Mouse (Mus musculus) colon, adult 2 months (tissue): ENCODE results near the gene Krtap28-10. TPM values are rescaled to one million over a fixed set of nuclear protein-coding genes. Genes with fewer than 3 reads are reported as not detected.

ENCODE experiments used
- polyA plus RNA-seq: library from polyadenylated mRNA; depleted of rRNA; stranded (reverse); fragments of >200 nt; gene quantifications from 2 replicates; pipeline ENCODE4 v1.2.3, GENCODE M21; 2012; rRNA removed

The Krtap28-10 gene
- not detected in 2 replicates for polyA plus RNA-seq

DNA sequence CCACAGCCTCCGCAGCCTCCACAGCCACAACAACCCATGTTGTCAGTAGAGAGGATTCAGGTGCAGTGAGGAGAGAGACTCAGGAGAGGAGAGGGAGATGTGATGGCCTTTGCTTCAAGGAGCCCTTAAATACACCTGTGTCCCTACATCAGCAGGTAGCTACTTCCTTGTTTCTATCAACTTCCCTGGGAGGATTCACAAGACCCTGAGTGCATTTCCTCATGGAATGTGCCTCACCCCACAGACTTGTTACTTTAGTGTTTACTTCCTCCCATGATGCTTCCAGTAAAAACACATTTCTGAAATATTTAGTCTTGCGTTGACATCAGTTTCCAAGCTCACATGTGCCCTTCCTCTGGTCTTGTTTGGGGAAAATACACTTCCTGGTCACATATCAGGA lies at the start of gene Krtap28-10:
Gene Krtap28-10 (minus strand): TSS at position 101 of the 400 bp plus-strand sequence.

GRCm38 (mm10) chr1:83060643-83061042 lies 18.4 kb upstream of the Krtap28-10 start, which contains the start of gene Krtap28-13:
TSS of gene Krtap28-13 (plus strand) at chr1:83060930.

GRCm38 (mm10) chr1:83059278-83059677 lies 17.0 kb upstream of the Krtap28-10 start, which contains the start of gene A030005K14Rik:
TSS of gene A030005K14Rik (minus strand) at chr1:83059378.

DNA sequence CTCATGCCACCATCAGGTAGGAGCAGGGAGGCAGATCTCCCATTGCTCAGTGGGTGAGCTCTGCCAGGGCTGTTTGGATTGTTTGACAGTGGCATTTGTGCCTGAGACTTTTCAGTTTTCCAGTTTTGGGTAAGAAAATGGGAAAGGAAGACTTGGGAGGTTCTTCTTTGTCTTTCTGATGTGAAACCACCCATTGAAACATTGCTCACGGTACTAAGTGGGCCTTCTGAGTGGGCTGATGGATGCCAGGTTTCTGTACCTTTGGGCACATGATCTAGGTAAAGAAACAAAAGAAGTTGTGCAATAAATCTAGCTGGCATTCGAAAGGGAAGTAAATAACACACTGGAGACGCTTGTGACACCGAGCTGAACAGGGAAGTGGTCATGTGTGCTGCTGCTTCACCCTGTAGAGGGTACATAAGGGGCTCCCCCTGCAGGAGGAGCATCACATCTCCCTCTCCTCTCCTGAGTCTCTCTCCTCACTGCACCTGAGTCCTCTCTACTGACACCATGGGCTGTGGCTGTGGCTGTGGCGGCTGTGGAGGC lies 2.7 kb upstream of the Krtap28-10 start, which contains the start of gene Gm47969:
Gene Gm47969 (plus strand): TSS at position 51 of the 546 bp plus-strand sequence.

DNA sequence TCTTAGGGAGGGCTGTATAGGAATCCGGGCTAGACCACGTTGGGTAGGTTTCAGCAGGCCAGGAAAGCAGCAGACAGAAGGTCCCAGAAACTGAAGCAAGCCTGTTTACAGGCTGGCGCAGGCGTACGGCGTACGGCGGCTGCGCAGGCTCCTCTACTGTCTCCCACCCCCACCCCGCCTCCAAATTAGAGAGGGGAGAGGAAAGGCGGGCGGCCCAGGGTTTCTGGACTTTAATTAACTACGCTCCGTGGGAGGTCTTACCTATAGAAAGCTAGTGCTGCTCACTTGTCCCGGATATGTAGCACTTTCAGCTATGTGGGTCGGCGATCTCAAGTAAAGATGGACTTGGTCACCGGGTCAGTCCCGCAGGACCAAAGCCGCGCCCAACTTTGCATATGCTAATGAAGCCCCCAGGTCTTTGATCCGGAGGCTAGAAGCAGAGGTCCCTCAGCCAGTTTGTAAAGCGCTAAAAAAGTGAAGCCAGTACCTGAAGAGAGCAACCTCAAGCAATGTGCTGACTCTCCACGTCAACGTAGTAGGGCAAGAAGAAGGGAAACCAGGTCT lies 4.1 kb downstream of the Krtap28-10 start, which contains the start of gene Slc19a3:
Gene Slc19a3 (minus strand): TSS at position 340 of the 564 bp plus-strand sequence.

DNA sequence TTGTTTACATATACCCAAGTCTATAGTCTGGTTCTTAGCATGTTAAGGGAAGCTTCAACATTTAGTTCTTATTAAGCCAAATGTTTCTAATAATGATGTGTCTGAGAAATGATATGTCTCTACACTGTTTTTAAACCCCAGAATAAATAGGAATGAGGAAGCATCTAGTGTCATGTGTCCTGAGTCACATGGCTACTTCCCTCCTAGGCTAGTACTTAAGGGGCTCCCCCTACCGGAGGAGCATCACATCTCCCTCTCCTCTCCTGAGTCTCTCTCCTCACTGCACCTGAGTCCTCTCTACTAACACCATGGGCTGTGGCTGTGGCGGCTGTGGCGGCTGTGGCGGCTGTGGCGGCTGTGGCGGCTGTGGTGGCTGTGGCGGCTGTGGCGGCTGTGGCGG lies 42.0 kb downstream of the Krtap28-10 start, which contains the start of gene Gm47959:
Gene Gm47959 (plus strand): TSS at position 243 of the 400 bp plus-strand sequence.

Other genes with a start within 250 kb of the Krtap28-10 start
- 21.0 and 28.9 TPM in 2 replicates for gene Agfg1, start 203.0 kb downstream of the Krtap28-10 start, polyA plus RNA-seq
- 0.90 and 0.91 TPM in 2 replicates for gene A030005L19Rik, start 129.2 kb downstream of the Krtap28-10 start, polyA plus RNA-seq
- not detected in 2 replicates for gene A030014E15Rik, start 117.6 kb downstream of the Krtap28-10 start, polyA plus RNA-seq
- not detected in 2 replicates for gene Gm6217, start 111.1 kb downstream of the Krtap28-10 start, polyA plus RNA-seq
- gene A030003K21Rik, start 99.1 kb downstream of the Krtap28-10 start, polyA plus RNA-seq, result not detected in 2 replicates
- not detected in 2 replicates for gene Gm7544, start 86.5 kb downstream of the Krtap28-10 start, polyA plus RNA-seq
- gene Gm47955, start 82.2 kb downstream of the Krtap28-10 start, polyA plus RNA-seq, result not detected in 2 replicates
- not detected in 2 replicates for gene Gm47959, start 41.9 kb downstream of the Krtap28-10 start, polyA plus RNA-seq
- 0.10 and 0.25 TPM in 2 replicates for gene Slc19a3, start 4.0 kb downstream of the Krtap28-10 start, polyA plus RNA-seq
- gene Gm47969, start 2.5 kb upstream of the Krtap28-10 start, polyA plus RNA-seq, result not detected in 2 replicates
- not detected in 2 replicates for gene A030005K14Rik, start 16.9 kb upstream of the Krtap28-10 start, polyA plus RNA-seq
- gene Krtap28-13, start 18.4 kb upstream of the Krtap28-10 start, polyA plus RNA-seq, result not detected in 2 replicates
- 7.9 and 9.1 TPM in 2 replicates for gene Ccl20, start 74.3 kb upstream of the Krtap28-10 start, polyA plus RNA-seq
- 0.08 TPM in 1 of 2 replicates, not detected in the other for gene Daw1, start 117.3 kb upstream of the Krtap28-10 start, polyA plus RNA-seq